Mouse (Mus musculus): Measurements from ENCODE around the gene Emc7. TPM values are rescaled to one million over a fixed set of nuclear protein-coding genes. Genes with fewer than 3 reads are reported as not detected.
A peak's percentile ranks its signal among the peaks of the same experiment; 100 is the strongest.

Gene Emc7
- polyA plus RNA-seq, 1 experiment from 2014 or later, result 20.6 TPM

- H3K27me3 ChIP-seq (replicated peaks; ENCODE audit: control insufficient read depth, insufficient read depth, low read length), result no peaks in the 10 kb centered on the region
- peak within 1 kb of the TSS; percentile 93 for H3K9ac ChIP-seq (ENCODE audit: low read depth, low read length)
- WGBS, result under 1% methylated on average over 65 of the region's 87 CpGs
- peak within 1 kb of the TSS; percentile 68 for H3K4me3 ChIP-seq (ENCODE audit: low read depth, low read length)
- H3K27ac ChIP-seq (ENCODE audit: low read depth, low read length), result peak within 1 kb of the TSS; percentile 98
- peak; percentile 96 for ATAC-seq
- no peaks in the 10 kb centered on the region for H3K9me3 ChIP-seq (ENCODE audit: control insufficient read depth)
- TF ChIP-seq CTCF (IDR thresholded peaks at IDR 0.05; ENCODE audit: low read depth), result peak; percentile 44; the same call in 1 of the 2 replicates
- no peaks in the 10 kb centered on the region for H3K36me3 ChIP-seq (ENCODE audit: control insufficient read depth, insufficient read depth)
- H3K4me2 ChIP-seq (replicated peaks; ENCODE audit: low read depth), result peak within 1 kb of the TSS; percentile 76
- H3K4me1 ChIP-seq (replicated peaks; ENCODE audit: control insufficient read depth, insufficient read depth, low read length), result 0 out of 2 replicates have a peak, but pooled peaks cover 3% of the 10 kb centered on the region
Observed at GRCm38 (mm10) chr2:112492856-112493538, 38.2 kb downstream of the Emc7 start, which contains the start of gene Aven. Gene Aven, plus strand, starts transcription at chr2:112492964.

GRCm38 (mm10) chr2:112493539-112494260 is 38.9 kb downstream of the Emc7 start:
- no peak for ATAC-seq
- Histone ChIP-seq H3K27ac (ENCODE audit: low read depth, low read length) (peak overlapping the region; percentile 98), H3K27me3 (replicated peaks; ENCODE audit: control insufficient read depth, insufficient read depth, low read length) (no peaks in the 10 kb centered on the region), H3K9ac (ENCODE audit: low read depth, low read length) (peak overlapping the region; percentile 93), H3K4me3 (ENCODE audit: low read depth, low read length) (peak overlapping the region; percentile 68), H3K4me1 (replicated peaks; ENCODE audit: control insufficient read depth, insufficient read depth, low read length) (0 out of 2 replicates have a peak, but pooled peaks cover 3% of the 10 kb centered on the region), H3K9me3 (ENCODE audit: control insufficient read depth) (no peaks in the 10 kb centered on the region), H3K4me2 (replicated peaks; ENCODE audit: low read depth) (peak overlapping the region; percentile 76), H3K36me3 (ENCODE audit: control insufficient read depth, insufficient read depth) (no peaks in the 10 kb centered on the region)
- WGBS, result 32% methylated on average over 11 of the region's 11 CpGs
- TF ChIP-seq CTCF (IDR thresholded peaks at IDR 0.05; ENCODE audit: low read depth), result no peak

GRCm38 (mm10) chr2:112497851-112498250 is 43.1 kb downstream of the Emc7 start:
- no peaks in the 10 kb centered on the region for H3K36me3 ChIP-seq (ENCODE audit: control insufficient read depth, insufficient read depth)
- no peaks in the 10 kb centered on the region for H3K9me3 ChIP-seq (ENCODE audit: control insufficient read depth)
- no peaks in the 10 kb centered on the region for H3K27me3 ChIP-seq (replicated peaks; ENCODE audit: control insufficient read depth, insufficient read depth, low read length)
- no peak overlapping the region for H3K4me3 ChIP-seq (ENCODE audit: low read depth, low read length)
- 0 out of 2 replicates have a peak, but pooled peaks cover 3% of the 10 kb centered on the region for H3K4me1 ChIP-seq (replicated peaks; ENCODE audit: control insufficient read depth, insufficient read depth, low read length)
- TF ChIP-seq CTCF (IDR thresholded peaks at IDR 0.05; ENCODE audit: low read depth), result no peak
- ATAC-seq, result no peak
- 71% methylated on average over 7 of the region's 7 CpGs for WGBS
- H3K27ac ChIP-seq (ENCODE audit: low read depth, low read length), result no peak overlapping the region
- H3K4me2 ChIP-seq (replicated peaks; ENCODE audit: low read depth), result no peak overlapping the region
- no peak overlapping the region for H3K9ac ChIP-seq (ENCODE audit: low read depth, low read length)

GRCm38 (mm10) chr2:112501209-112501608 is 46.4 kb downstream of the Emc7 start:
- peak; percentile 85 for TF ChIP-seq CTCF (IDR thresholded peaks at IDR 0.05; ENCODE audit: low read depth)
- H3K36me3 ChIP-seq (ENCODE audit: control insufficient read depth, insufficient read depth), result no peaks in the 10 kb centered on the region
- ATAC-seq, result peak; percentile 69
- no peak overlapping the region for H3K4me2 ChIP-seq (replicated peaks; ENCODE audit: low read depth)
- H3K9ac ChIP-seq (ENCODE audit: low read depth, low read length), result no peak overlapping the region
- no peaks in the 10 kb centered on the region for H3K9me3 ChIP-seq (ENCODE audit: control insufficient read depth)
- H3K27ac ChIP-seq (ENCODE audit: low read depth, low read length), result no peak overlapping the region
- 8% methylated on average over 6 of the region's 6 CpGs for WGBS
- H3K27me3 ChIP-seq (replicated peaks; ENCODE audit: control insufficient read depth, insufficient read depth, low read length), result no peaks in the 10 kb centered on the region
- H3K4me3 ChIP-seq (ENCODE audit: low read depth, low read length), result no peak overlapping the region
- H3K4me1 ChIP-seq (replicated peaks; ENCODE audit: control insufficient read depth, insufficient read depth, low read length), result no peaks in the 10 kb centered on the region

GRCm38 (mm10) chr2:112503978-112504377 is 49.2 kb downstream of the Emc7 start:
- Histone ChIP-seq H3K4me3 (ENCODE audit: low read depth, low read length) (no peak overlapping the region), H3K27ac (ENCODE audit: low read depth, low read length) (no peak overlapping the region), H3K36me3 (ENCODE audit: control insufficient read depth, insufficient read depth) (no peaks in the 10 kb centered on the region), H3K9me3 (ENCODE audit: control insufficient read depth) (no peaks in the 10 kb centered on the region), H3K27me3 (replicated peaks; ENCODE audit: control insufficient read depth, insufficient read depth, low read length) (no peaks in the 10 kb centered on the region), H3K4me2 (replicated peaks; ENCODE audit: low read depth) (no peak overlapping the region), H3K9ac (ENCODE audit: low read depth, low read length) (no peak overlapping the region), H3K4me1 (replicated peaks; ENCODE audit: control insufficient read depth, insufficient read depth, low read length) (no peaks in the 10 kb centered on the region)
- WGBS, result 82% methylated on average over 6 of the region's 6 CpGs
- ATAC-seq, result no peak
- TF ChIP-seq CTCF (IDR thresholded peaks at IDR 0.05; ENCODE audit: low read depth), result no peak

- TF ChIP-seq CTCF (IDR thresholded peaks at IDR 0.05; ENCODE audit: low read depth), result no peak
- no peaks in the 10 kb centered on the region for H3K36me3 ChIP-seq (ENCODE audit: control insufficient read depth, insufficient read depth)
- H3K27me3 ChIP-seq (replicated peaks; ENCODE audit: control insufficient read depth, insufficient read depth, low read length), result no peaks in the 10 kb centered on the region
- no peak overlapping the region for H3K4me2 ChIP-seq (replicated peaks; ENCODE audit: low read depth)
- H3K9me3 ChIP-seq (ENCODE audit: control insufficient read depth), result no peaks in the 10 kb centered on the region
- H3K27ac ChIP-seq (ENCODE audit: low read depth, low read length), result no peak overlapping the region
- 0 out of 2 replicates have a peak, but pooled peaks cover 2% of the 10 kb centered on the region for H3K4me1 ChIP-seq (replicated peaks; ENCODE audit: control insufficient read depth, insufficient read depth, low read length)
- H3K9ac ChIP-seq (ENCODE audit: low read depth, low read length), result no peak overlapping the region
- WGBS, result 86% methylated on average over 5 of the region's 5 CpGs
- ATAC-seq, result no peak
- H3K4me3 ChIP-seq (ENCODE audit: low read depth, low read length), result no peak overlapping the region
Observed at GRCm38 (mm10) chr2:112506841-112507435, 52.1 kb downstream of the Emc7 start.
